Mouse (Mus musculus) cortical plate, adult 2 months (tissue): ENCODE results near the gene Ubap2. TPM values are rescaled to one million over a fixed set of nuclear protein-coding genes. Genes with fewer than 3 reads are reported as not detected.

Experiments used
- H3K27ac ChIP-seq: fragments of 200-500 bp; 2 replicates; pipeline ENCODE4 v1.5.1; 2012; ENCODE audit warnings: low read length, control low read depth, inconsistent platforms; ENCODE audit not compliant: insufficient read depth
- H3K4me1 ChIP-seq: fragments of 200-500 bp; 2 replicates; pipeline ENCODE4 v1.6.1; 2011; ENCODE audit warnings: low read length; ENCODE audit not compliant: control insufficient read depth, insufficient read depth
- H3K4me3 ChIP-seq: fragments of 200-500 bp; 2 replicates; pipeline ENCODE4 v1.5.1; 2011; ENCODE audit warnings: mild to moderate bottlenecking, low read length, control low read depth; ENCODE audit not compliant: insufficient read depth
- CTCF ChIP-seq: fragments of 200-500 bp; IDR thresholded peaks from 2 replicates; pipeline ENCODE4 v1.5.1; 2011; ENCODE audit warnings: mild to moderate bottlenecking, control low read depth, low read length; ENCODE audit not compliant: insufficient read depth; ENCODE audit errors: extremely low read depth
- POLR2A ChIP-seq: fragments of 200-500 bp; IDR thresholded peaks from 2 replicates; pipeline ENCODE4 v1.6.1; 2011; ENCODE audit warnings: mild to moderate bottlenecking, low read length, control low read depth; ENCODE audit not compliant: insufficient read depth; ENCODE audit errors: extremely low read depth
- polyA plus RNA-seq: library from polyadenylated mRNA; depleted of rRNA; stranded (reverse); fragments of >200 nt; gene quantifications from 2 replicates; pipeline ENCODE4 v1.2.3, GENCODE M21; 2012; rRNA removed

Gene Ubap2
- polyA plus RNA-seq, 1 experiment: 26.2 TPM

DNA sequence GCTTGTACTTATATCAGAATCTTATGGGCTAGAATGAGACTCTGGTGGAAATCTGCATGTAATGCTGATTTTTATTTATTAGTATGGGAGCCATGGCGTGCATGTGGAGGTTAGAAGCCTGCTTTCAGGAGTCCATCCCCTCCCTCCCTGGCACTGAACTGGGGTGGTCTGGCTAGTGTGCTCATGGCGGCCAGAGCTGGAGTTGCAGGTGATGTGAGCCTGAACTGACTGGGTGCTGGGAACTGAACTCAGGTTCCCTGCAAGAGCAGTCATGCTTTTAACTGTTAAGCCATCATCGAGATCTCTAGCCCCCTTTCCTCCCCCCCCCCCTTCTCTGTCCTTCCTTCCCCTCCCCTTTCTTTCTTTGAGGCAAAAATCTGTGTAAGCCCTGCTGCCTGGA, 125.1 kb downstream of the Ubap2 start:
- Histone ChIP-seq H3K4me3 (no peak overlapping the region), H3K4me1 (peaks cover 2% of the 10 kb centered on the region; the same call in 1 of the 2 replicates), H3K27ac (no peak overlapping the region)
- no peak for TF ChIP-seq CTCF
- TF ChIP-seq POLR2A: no peak

Other genes starting within 250 kb of the Ubap2 start
- not detected in 2 replicates for gene Aqp7, start 227.0 kb downstream of the Ubap2 start, polyA plus RNA-seq
- gene Aqp3, start 177.0 kb downstream of the Ubap2 start, polyA plus RNA-seq: 0.09 TPM in 1 of 2 replicates, not detected in the other
- gene Nol6, start 150.7 kb downstream of the Ubap2 start, polyA plus RNA-seq: 71.1 and 73.4 TPM in 2 replicates
- gene Ube2r2, start 139.4 kb downstream of the Ubap2 start, polyA plus RNA-seq: 129 and 134 TPM in 2 replicates
- gene Dcaf12, start 39.7 kb upstream of the Ubap2 start, polyA plus RNA-seq: 33.1 and 34.1 TPM in 2 replicates
- gene Ubap1, start 73.9 kb upstream of the Ubap2 start, polyA plus RNA-seq: 44.0 and 47.7 TPM in 2 replicates
- 0.56 and 0.61 TPM in 2 replicates for gene Kif24, start 189.7 kb upstream of the Ubap2 start, polyA plus RNA-seq
- 43.4 and 46.5 TPM in 2 replicates for gene Nudt2, start 190.0 kb upstream of the Ubap2 start, polyA plus RNA-seq
- 24.2 and 24.8 TPM in 2 replicates for gene AI464131, start 227.9 kb upstream of the Ubap2 start, polyA plus RNA-seq
- 4.6 and 4.9 TPM in 2 replicates for gene 1110017D15Rik, start 242.2 kb upstream of the Ubap2 start, polyA plus RNA-seq